Mouse (Mus musculus) thymus, postnatal 10 days (tissue): ENCODE results near the gene Sh3d19.

ENCODE experiments used
- DNase-seq, 2 experiments: peaks; one replicate each; pipeline ENCODE4 v3.0.0; 2021; ENCODE audit warnings: low spot score in 2 of 2

Sh3d19 gene

DNA sequence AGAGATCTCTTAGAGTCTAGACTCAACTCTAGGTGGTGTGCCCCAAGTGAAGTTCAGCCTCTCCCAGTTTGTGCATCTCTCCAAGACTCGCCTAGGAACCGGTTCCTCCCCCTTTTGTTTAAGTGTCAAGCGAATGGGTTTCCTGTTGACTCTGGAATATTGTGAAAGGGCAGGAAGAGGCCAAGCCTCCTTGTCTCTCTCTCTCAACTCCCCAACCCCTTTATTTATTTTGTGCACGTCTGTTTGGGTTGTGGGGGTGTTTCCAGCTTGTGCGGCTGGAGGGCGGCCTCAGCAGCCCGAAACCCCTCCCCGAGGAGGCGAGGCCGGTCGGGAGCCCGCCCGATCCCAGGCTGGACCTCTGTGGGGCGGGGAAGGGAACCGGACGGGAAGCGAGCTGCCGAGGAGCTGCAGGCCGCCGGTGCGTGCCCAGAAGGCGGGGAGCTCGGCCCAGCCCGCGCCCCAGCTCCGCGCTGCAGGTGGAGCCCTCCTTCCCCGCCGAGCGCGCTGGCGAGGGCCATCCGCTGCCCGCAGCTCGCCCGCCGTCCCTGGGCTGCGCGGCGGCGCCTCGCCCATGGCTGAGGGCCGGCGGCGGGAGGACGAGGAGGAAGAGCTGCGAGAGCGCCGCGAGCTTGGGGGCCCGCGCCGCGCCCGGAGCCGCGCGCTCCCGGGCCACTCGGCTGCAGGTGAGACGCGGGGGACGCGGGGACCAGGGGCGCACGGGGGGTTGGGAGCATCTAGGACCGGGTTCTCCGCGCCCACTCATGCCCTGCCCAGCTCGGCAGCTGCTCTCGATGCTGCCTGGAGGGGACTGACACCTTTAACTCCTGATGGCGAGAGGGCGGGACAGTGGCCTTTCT is at the start of gene Sh3d19:
Sh3d19 (plus strand) TSS at position 368 of the 857 bp plus-strand sequence.
- no peak for DNase-seq

DNA sequence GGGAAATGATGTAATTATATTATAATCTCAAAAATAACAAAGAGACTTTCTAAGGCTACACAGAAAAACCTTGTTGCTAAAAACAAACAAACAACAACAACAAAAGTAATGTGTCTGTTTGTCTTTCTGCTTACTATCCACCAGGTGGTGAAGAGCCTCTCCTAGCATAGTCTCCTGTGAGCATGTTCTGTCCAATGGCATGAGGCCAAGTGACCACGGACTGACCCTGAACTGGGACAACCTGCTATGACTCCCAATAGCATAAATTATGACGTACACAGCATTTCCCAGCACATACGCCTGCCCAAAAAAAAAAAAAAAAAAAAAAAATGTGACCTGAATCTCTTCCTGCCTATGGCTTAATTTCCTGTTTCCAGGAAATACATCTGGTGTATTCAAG is 48.6 kb upstream of the Sh3d19 start:
- no peak for DNase-seq

GRCm38 (mm10) chr3:85923343-85923742 is 47.6 kb upstream of the Sh3d19 start:
- no peak for DNase-seq

- DNase-seq, result peak; percentile 8 to 49
These were observed 46.7 kb upstream of the Sh3d19 start for GRCm38 (mm10) chr3:85923954-85924945.

GRCm38 (mm10) chr3:85927296-85927695 is 43.6 kb upstream of the Sh3d19 start:
- no peak for DNase-seq

DNA sequence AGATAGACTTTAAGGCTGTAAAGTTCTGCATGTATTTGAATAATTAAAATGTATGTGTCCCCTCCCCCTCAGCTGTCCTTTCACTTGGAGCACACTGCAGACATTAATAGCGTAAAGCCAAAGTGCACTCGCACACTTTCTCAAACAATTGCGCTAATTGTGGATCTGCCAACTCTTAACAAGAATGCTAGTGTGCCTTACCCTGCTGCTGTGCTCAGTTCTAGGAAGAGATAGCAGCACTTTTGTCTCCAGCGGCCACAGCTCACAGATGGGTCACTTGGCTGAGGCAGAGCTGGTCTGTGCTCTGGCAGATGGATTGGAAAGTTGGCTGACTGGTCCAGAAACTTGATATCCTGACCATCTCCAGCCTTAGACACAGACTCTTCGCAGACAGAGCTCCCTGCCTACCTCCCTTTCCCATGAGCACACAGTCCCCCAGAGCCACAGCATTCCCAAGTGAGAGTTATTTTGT is 42.7 kb upstream of the Sh3d19 start:
- DNase-seq, result no peak

DNA sequence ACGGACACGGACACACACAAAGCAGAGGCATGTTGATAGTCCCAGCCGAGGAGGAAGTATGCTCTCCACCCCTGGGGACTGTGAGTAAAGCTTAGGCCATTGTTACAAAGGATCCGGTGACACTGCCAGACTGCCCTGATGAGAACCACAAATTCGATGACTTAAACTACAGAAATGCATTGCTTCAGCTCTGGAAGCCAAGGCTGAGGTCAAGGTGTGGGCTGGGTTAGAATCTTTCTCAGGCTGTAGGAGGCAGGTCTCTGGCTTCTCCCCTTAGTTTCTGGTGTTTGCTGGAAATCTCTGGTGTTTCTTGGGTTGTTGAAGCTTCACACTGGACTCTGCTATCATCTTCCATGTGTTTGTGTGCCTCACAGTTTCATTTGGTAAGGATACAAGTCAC is 41.2 kb upstream of the Sh3d19 start:
- DNase-seq, result no peak

DNA sequence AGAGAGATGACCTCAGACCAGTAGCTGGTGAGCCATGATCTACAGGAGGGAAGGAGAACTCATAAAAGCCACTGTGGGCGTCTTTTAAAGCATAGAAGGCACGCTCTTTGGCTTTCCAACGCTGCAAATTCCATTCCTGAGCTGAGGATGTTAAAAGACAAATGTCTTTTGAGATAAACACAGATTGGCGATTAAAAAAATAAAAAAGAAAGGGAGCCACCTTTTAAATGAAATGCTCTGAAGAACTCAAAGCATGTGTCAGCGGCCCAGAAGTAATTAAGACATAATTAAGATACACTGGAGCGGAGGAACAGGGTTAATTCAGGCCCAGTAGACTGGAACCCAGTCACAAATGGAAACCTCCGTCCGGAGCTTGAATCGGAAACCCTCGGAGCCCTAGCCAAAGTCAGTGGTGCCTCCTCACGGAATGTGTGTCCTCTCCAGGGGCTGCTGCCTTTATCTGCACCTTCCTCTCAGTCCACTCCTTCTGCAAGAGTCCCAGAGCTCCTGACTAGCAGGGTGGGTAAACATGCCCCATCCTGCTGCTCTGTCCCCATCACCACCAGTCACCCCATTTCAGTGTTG is 40.1 kb upstream of the Sh3d19 start:
- DNase-seq, result no peak

- no peak for DNase-seq
These were observed 39.0 kb upstream of the Sh3d19 start for GRCm38 (mm10) chr3:85931859-85932258.

DNA sequence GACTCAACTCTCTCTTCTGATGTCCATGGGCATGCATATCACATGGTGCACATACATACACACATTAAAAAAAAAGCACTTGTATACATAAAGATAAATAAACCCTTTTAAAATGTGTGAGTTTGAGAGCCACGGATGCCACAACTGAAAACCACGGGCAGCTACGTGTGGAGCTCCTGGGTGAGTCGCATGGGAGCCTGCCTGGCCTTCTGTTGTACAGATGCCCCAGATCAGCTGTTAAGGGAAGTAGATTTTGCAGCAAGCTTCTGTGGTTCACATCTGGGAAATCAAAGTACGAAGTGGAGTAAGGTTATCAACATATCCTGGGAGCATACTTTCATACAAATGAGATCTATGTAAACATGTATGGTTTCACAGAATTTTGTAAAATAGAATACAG is 37.3 kb upstream of the Sh3d19 start:
- DNase-seq, result no peak

DNA sequence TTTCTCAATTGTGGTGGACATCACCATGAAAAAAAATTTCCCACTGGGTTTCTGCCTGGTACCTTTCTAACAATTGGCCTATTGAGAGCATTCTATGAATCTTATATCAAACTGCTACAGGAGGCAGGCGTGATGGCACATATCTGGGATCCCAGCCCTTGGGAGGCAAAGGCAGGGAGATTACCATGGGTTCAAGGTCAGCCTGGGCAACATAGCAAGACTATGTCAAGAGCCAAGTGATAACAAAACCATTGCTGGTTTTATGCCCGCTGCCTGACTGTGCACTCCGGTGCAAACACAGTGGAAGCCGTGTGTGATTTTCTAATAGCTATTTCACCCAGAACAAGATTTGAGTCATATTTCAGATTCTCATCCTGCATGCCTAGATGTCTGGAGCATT is 20.0 kb upstream of the Sh3d19 start:
- no peak for DNase-seq

DNA sequence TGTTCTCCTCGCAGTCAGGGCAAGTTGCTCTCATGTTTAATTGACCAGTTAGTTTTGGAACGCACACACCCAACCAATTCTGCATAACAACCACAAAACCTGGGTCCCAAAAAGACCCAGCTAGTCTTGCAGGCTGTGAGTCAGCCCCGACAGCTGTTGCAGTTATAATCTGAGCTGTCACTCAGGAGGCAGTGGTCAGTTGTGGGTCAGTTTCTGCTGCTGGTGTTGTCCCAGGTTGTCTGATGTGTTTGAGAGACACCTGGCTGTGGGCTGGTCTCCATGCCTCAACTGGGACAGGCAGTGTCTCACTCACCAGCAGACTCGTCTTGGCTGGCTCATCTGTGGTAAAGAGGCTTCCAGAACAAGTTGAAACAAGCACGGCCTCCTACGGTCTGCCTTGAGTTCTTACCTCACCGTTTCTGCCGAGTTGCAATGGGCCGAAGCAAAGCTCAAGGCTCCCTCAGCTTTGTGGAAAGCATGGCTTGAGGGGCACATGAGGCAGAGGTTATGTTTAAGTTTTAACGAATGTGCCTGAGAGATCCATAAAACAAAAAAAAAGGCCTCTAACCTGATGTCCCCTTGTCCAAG is 18.1 kb upstream of the Sh3d19 start:
- DNase-seq, result no peak

DNA sequence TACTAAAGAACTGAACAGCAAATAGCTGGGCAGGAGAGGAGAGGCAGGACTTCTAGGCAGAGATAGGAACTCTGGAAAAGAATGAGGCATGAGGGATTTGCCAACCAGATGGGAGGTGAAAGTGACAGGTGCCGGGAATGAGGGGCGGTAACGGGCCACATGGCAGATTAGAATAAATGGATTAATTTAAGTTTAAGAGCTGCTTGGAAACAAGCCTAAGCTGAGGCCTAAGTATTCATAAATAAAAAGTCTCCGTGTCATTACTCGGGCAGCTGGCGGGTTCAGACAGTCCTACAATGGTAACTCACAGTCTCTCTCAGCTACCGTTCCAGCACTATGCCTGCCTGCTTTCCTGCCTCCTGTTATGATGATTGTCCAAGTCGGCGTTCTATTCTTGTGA is 15.6 kb upstream of the Sh3d19 start:
- no peak for DNase-seq

- no peak for DNase-seq
These were observed 15.2 kb upstream of the Sh3d19 start for GRCm38 (mm10) chr3:85955704-85956103.

DNA sequence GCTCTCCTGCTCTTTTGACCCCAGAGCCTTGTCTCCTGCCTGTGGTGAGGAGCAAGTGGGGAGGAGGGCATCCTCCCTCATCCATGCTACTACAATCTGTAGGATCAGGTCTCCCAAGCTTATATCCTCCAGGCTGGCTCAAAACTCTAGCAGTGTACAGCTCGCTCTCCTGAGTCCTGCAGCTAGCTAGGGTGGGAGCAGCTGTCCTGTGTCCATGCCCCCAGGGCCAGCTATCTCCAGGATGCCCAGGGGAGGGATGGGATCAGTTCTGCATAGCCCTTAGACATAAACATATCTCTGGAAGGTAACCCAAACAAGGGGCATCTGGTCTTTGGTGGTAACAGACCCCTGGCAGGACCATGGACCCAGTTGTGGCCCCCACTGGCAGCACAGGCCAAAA is 11.2 kb upstream of the Sh3d19 start:
- DNase-seq, result no peak

GRCm38 (mm10) chr3:85961134-85961533 is 9.8 kb upstream of the Sh3d19 start:
- DNase-seq, result no peak

GRCm38 (mm10) chr3:85965479-85965878 is 5.4 kb upstream of the Sh3d19 start:
- DNase-seq, result no peak

- DNase-seq, result no peak
These were observed 1.9 kb upstream of the Sh3d19 start for GRCm38 (mm10) chr3:85969040-85969439.

DNA sequence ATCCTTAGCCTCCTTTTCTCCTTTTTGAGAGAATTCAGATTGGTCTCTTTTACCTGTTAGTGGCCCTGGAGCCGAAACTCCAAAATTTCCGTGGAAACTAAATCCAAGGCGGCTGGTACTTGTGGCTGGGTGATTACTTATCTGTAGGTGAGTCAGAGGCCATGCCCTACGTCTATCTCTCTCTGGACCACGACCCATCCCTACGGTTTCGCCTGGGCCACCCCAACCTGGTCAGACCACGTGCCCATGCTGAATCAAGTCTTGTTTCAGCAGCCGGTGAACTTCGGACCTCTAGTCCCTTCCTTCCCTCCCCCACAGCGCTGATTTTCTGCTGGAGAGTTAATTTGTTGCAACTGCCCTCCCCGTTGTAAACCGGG is 678 bp downstream of the Sh3d19 start:
- no peak for DNase-seq

- no peak for DNase-seq
These were observed 2.6 kb downstream of the Sh3d19 start for GRCm38 (mm10) chr3:85973376-85974140.

DNA sequence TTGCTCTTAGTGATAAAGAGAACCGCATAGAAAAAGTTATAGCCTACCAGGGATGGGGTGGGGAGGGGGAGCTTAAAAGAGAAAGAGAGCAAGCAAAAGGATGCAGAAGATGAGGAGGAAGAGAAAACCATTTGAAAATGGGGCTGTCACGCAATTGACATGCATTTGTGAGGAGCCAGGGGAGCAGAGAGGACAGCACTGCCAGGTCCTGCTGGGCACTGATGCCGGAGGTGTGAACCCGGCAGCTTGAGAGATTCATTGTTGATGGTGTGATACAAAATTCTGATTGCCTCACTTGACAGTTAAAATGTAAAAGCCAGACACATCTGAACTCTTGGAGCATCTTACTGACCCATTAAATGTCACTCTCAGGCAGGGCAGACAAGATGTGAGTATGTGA is 3.5 kb downstream of the Sh3d19 start:
- DNase-seq, result no peak
